Mouse (Mus musculus): Measurements from ENCODE around the gene Olr1. TPM values are rescaled to one million over a fixed set of nuclear protein-coding genes. Genes with fewer than 3 reads are reported as not detected.

Gene Olr1
- 0.15 and 0.17 TPM in 2 replicates for polyA plus RNA-seq (2012; ENCODE audit: low replicate concordance)

GRCm38 (mm10) chr6:129507024-129507423 is at the start of gene Olr1:
Gene Olr1 (minus strand): TSS chr6:129507165.

GRCm38 (mm10) chr6:129532942-129533860 is 26.2 kb upstream of the Olr1 start, which contains the start of gene Gabarapl1:
Gene Gabarapl1 (plus strand): TSS chr6:129533160.

GRCm38 (mm10) chr6:129512367-129512766 is 5.4 kb upstream of the Olr1 start, which contains the start of gene Tmem52b:
Gene Tmem52b (plus strand): TSS chr6:129512555.

DNA sequence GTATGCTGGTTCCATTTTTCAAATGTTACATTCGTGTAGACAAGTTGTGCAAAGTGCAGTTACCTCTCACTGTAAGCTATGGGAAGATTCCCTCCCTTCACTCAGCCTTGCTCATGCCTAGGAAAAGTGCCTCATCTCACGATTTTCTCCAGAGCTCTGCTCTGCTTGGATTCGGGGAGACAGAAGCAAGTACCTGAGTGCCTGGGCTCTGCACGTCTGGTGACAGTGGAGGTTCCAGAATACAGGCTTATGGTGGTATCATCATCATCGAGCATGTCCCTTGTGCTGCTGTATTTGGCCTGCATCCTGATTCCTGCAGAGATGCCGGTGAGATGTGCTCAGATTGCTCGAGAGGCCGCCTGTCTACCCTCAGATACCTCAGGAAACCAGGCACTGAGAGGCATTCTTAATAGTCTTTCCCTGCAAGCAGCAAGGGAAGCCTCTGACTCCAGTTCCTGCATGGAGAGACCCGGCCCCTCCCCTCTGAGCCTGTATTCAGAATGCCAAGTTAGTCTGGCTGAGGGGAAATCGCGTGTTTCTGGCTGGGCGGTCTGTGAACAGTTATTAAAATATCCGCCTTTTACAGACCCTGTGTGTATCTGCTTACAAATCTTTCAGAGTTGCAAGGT is 55.4 kb downstream of the Olr1 start, which contains the start of gene Clec1a:
TSS of gene Clec1a (minus strand) at position 590 of the 629 bp plus-strand sequence.

Other genes with a start within 250 kb of the Olr1 start
- gene Cd69, start 231.7 kb downstream of the Olr1 start, polyA plus RNA-seq (2012; ENCODE audit: low replicate concordance), result 0.56 and 2.8 TPM in 2 replicates
- not detected in 2 replicates for gene 4922502D21Rik, start 175.4 kb downstream of the Olr1 start, polyA plus RNA-seq (2012; ENCODE audit: low replicate concordance)
- gene Clec12a, start 164.5 kb downstream of the Olr1 start, polyA plus RNA-seq (2012; ENCODE audit: low replicate concordance), result 2.9 and 6.0 TPM in 2 replicates
- gene Clec12b, start 121.3 kb downstream of the Olr1 start, polyA plus RNA-seq (2012; ENCODE audit: low replicate concordance), result not detected in 2 replicates
- gene Clec1b, start 109.9 kb downstream of the Olr1 start, polyA plus RNA-seq (2012; ENCODE audit: low replicate concordance), result 0.21 TPM in 1 of 2 replicates, not detected in the other
- gene Clec9a, start 98.3 kb downstream of the Olr1 start, polyA plus RNA-seq (2012; ENCODE audit: low replicate concordance), result 0.98 and 1.6 TPM in 2 replicates
- 0.07 TPM in 1 of 2 replicates, not detected in the other for gene Clec1a, start 55.2 kb downstream of the Olr1 start, polyA plus RNA-seq (2012; ENCODE audit: low replicate concordance)
- gene Tmem52b, start 5.4 kb upstream of the Olr1 start, polyA plus RNA-seq (2012; ENCODE audit: low replicate concordance), result not detected in 2 replicates
- gene Gabarapl1, start 26.0 kb upstream of the Olr1 start, polyA plus RNA-seq (2012; ENCODE audit: low replicate concordance), result 12.9 and 13.7 TPM in 2 replicates
- gene Klre1, start 70.7 kb upstream of the Olr1 start, polyA plus RNA-seq (2012; ENCODE audit: low replicate concordance), result 0.93 and 1.4 TPM in 2 replicates
- 1.9 and 3.4 TPM in 2 replicates for gene Klrd1, start 84.6 kb upstream of the Olr1 start, polyA plus RNA-seq (2012; ENCODE audit: low replicate concordance)
- gene Klrk1, start 116.7 kb upstream of the Olr1 start, polyA plus RNA-seq (2012; ENCODE audit: low replicate concordance), result 2.8 and 4.9 TPM in 2 replicates
- gene Klrc3, start 136.2 kb upstream of the Olr1 start, polyA plus RNA-seq (2012; ENCODE audit: low replicate concordance), result 0.36 TPM in 1 of 2 replicates, not detected in the other
- 0.08 and 0.15 TPM in 2 replicates for gene Klrc2, start 153.5 kb upstream of the Olr1 start, polyA plus RNA-seq (2012; ENCODE audit: low replicate concordance)
- 3.2 and 5.7 TPM in 2 replicates for gene Klrc1, start 171.8 kb upstream of the Olr1 start, polyA plus RNA-seq (2012; ENCODE audit: low replicate concordance)
- 0.28 and 1.3 TPM in 2 replicates for gene Klri1, start 210.0 kb upstream of the Olr1 start, polyA plus RNA-seq (2012; ENCODE audit: low replicate concordance)
- gene Klri2, start 233.3 kb upstream of the Olr1 start, polyA plus RNA-seq (2012; ENCODE audit: low replicate concordance), result 0.23 and 0.52 TPM in 2 replicates

All from hematopoietic multipotent progenitor cell, adult 10-12 weeks (in vitro differentiated cells).